Mouse (Mus musculus) embryonic facial prominence, embryonic 14.5 days (tissue): ENCODE results near the gene Pla2g10. TPM values are rescaled to one million over a fixed set of nuclear protein-coding genes. Genes with fewer than 3 reads are reported as not detected.
"Not testable (repeated sequence)": the region's sequence is repeated elsewhere in the genome, so short reads cannot be mapped to it uniquely, and the experiment has no call there.

Source experiments
- ATAC-seq: fragments of 200-750 bp; cut with Nextera tagmentation; 2 replicates; pipeline ENCODE4 v1.8.0; 2017; ENCODE audit warnings: low read depth, moderate number of reproducible peaks, moderate TSS enrichment
- DNase-seq: peaks from one replicate; pipeline ENCODE4 v3.0.0-alpha.2; 2015; ENCODE audit warnings: low spot score
- H3K27ac ChIP-seq: fragments of 300-500 bp; sonication (generic); replicated peaks from 2 replicates; pipeline ENCODE4 v1.5.1; 2014; ENCODE audit warnings: low read depth, mild to moderate bottlenecking, low read length, moderate library complexity
- H3K27me3 ChIP-seq: fragments of 300-500 bp; sonication (generic); replicated peaks from 2 replicates; pipeline ENCODE4 v1.6.1; 2014; ENCODE audit warnings: low read length; ENCODE audit not compliant: control insufficient read depth, insufficient read depth
- H3K36me3 ChIP-seq: fragments of 300-500 bp; sonication (generic); 2 replicates; pipeline ENCODE4 v1.6.1; 2014; ENCODE audit warnings: low read length, mixed read lengths; ENCODE audit not compliant: control insufficient read depth, insufficient read depth
- H3K4me1 ChIP-seq: fragments of 300-500 bp; sonication (generic); 2 replicates; pipeline ENCODE4 v1.6.1; 2014; ENCODE audit warnings: antibody characterized with exemption, low read length; ENCODE audit not compliant: control insufficient read depth, insufficient read depth
- H3K4me2 ChIP-seq: fragments of 300-500 bp; sonication (generic); 2 replicates; pipeline ENCODE4 v1.6.1; 2014; ENCODE audit warnings: low read depth, mild to moderate bottlenecking, low read length, moderate library complexity, mixed read lengths
- H3K4me3 ChIP-seq: fragments of 300-500 bp; sonication (generic); 2 replicates; pipeline ENCODE4 v1.5.1; 2014; ENCODE audit warnings: low read depth, mild to moderate bottlenecking, low read length
- H3K9ac ChIP-seq: fragments of 300-500 bp; sonication (generic); 2 replicates; pipeline ENCODE4 v1.6.1; 2014; ENCODE audit warnings: low read depth, mild to moderate bottlenecking, low read length, moderate library complexity, mixed read lengths
- H3K9me3 ChIP-seq: fragments of 300-500 bp; sonication (generic); 2 replicates; pipeline ENCODE4 v1.6.1; 2016; ENCODE audit warnings: low read length; ENCODE audit not compliant: control insufficient read depth
- WGBS: fragments of 180-500 bp; shearing (Covaris S2); extraction: QIAGEN DNeasy Blood & Tissue Kit; methylation state at CpG from one replicate; pipeline ENCODE4 v1.1.7; 2014; 5-methylcytosine and 5-hydroxymethylcytosine counted together
- polyA plus RNA-seq: library from polyadenylated mRNA; unstranded; fragments of >200 nt; fragmentation: Nextera tagmentation; extraction: Ambion mirVana; gene quantifications from 2 replicates; pipeline ENCODE4 v1.2.1, GENCODE M21; 2014

Gene Pla2g10
- polyA plus RNA-seq, 1 experiment from 2014 or later = 0.46 TPM

GRCm38 (mm10) chr16:13754400-13755190 lies 23.8 kb upstream of the Pla2g10 start:
- peak overlapping the region; percentile 66 for H3K9ac ChIP-seq
- under 1% methylated on average over 63 of the region's 65 CpGs for WGBS
- H3K4me3 ChIP-seq = peak overlapping the region; percentile 72
- H3K27ac ChIP-seq = no peak overlapping the region
- peak; percentile 97 for DNase-seq
- ATAC-seq = peak; percentile 99
- H3K27me3 ChIP-seq = no peaks in the 10 kb centered on the region
- peak overlapping the region; percentile 96 for H3K4me2 ChIP-seq
- H3K4me1 ChIP-seq = no peaks in the 10 kb centered on the region
- H3K36me3 ChIP-seq = no peaks in the 10 kb centered on the region
- H3K9me3 ChIP-seq = no peaks in the 10 kb centered on the region

GRCm38 (mm10) chr16:13753986-13754385 lies 23.2 kb upstream of the Pla2g10 start:
- no peak overlapping the region for H3K27ac ChIP-seq
- DNase-seq = no peak
- peak overlapping the region; percentile 66 for H3K9ac ChIP-seq
- no peaks in the 10 kb centered on the region for H3K9me3 ChIP-seq
- H3K4me1 ChIP-seq = no peaks in the 10 kb centered on the region
- ATAC-seq = no peak
- peak overlapping the region; percentile 72 for H3K4me3 ChIP-seq
- no peaks in the 10 kb centered on the region for H3K27me3 ChIP-seq
- H3K4me2 ChIP-seq = peak overlapping the region; percentile 96
- 81% methylated on average over 7 of the region's 8 CpGs for WGBS
- no peaks in the 10 kb centered on the region for H3K36me3 ChIP-seq

- no peak overlapping the region for H3K4me3 ChIP-seq
- 95% methylated on average over 13 of the region's 13 CpGs for WGBS
- no peak for ATAC-seq
Measured at GRCm38 (mm10) chr16:13750626-13751025, 19.8 kb upstream of the Pla2g10 start.

GRCm38 (mm10) chr16:13749981-13750380 lies 19.2 kb upstream of the Pla2g10 start:
- WGBS = 52% methylated on average over 3 of the region's 3 CpGs
- no peak overlapping the region for H3K9ac ChIP-seq

More at GRCm38 (mm10) chr16:13750626-13751025, 19.8 kb upstream of the Pla2g10 start:
- Histone ChIP-seq H3K27me3 (no peaks in the 10 kb centered on the region), H3K27ac (no peak overlapping the region), H3K4me2 (no peak overlapping the region), H3K4me1 (no peaks in the 10 kb centered on the region), H3K9me3 (no peaks in the 10 kb centered on the region), H3K9ac (no peak overlapping the region), H3K36me3 (no peaks in the 10 kb centered on the region)
- no peak for DNase-seq

GRCm38 (mm10) chr16:13749306-13749705 lies 18.5 kb upstream of the Pla2g10 start:
- WGBS = 48% methylated on average over 5 of the region's 5 CpGs
- Histone ChIP-seq H3K4me1 (no peaks in the 10 kb centered on the region), H3K9me3 (no peaks in the 10 kb centered on the region), H3K27me3 (no peaks in the 10 kb centered on the region), H3K27ac (no peak overlapping the region), H3K9ac (no peak overlapping the region), H3K4me3 (no peak overlapping the region), H3K4me2 (no peak overlapping the region), H3K36me3 (no peaks in the 10 kb centered on the region)
- ATAC-seq = no peak
- no peak for DNase-seq

More at GRCm38 (mm10) chr16:13749981-13750380, 19.2 kb upstream of the Pla2g10 start:
- ATAC-seq = no peak
- Histone ChIP-seq H3K4me2 (no peak overlapping the region), H3K27ac (no peak overlapping the region), H3K27me3 (no peaks in the 10 kb centered on the region), H3K4me3 (no peak overlapping the region), H3K9me3 (no peaks in the 10 kb centered on the region), H3K36me3 (no peaks in the 10 kb centered on the region), H3K4me1 (no peaks in the 10 kb centered on the region)
- no peak for DNase-seq

- not testable (repeated sequence) for H3K4me2 ChIP-seq, H3K27ac ChIP-seq, H3K9me3 ChIP-seq, H3K27me3 ChIP-seq, H3K4me1 ChIP-seq, ATAC-seq, DNase-seq, H3K9ac ChIP-seq, H3K36me3 ChIP-seq, H3K4me3 ChIP-seq
- WGBS = 17% methylated on average over 10 of the region's 10 CpGs
Measured at GRCm38 (mm10) chr16:13748813-13749212, 18.0 kb upstream of the Pla2g10 start.

- WGBS = 65% methylated on average over 3 of the region's 3 CpGs
- Histone ChIP-seq H3K9ac (no peak overlapping the region), H3K4me2 (no peak overlapping the region), H3K27me3 (no peaks in the 10 kb centered on the region), H3K9me3 (no peaks in the 10 kb centered on the region), H3K4me3 (no peak overlapping the region), H3K4me1 (no peaks in the 10 kb centered on the region), H3K36me3 (no peaks in the 10 kb centered on the region), H3K27ac (no peak overlapping the region)
- DNase-seq (no peak), ATAC-seq (no peak)
Measured at GRCm38 (mm10) chr16:13748124-13748523, 17.3 kb upstream of the Pla2g10 start.

- no peak for ATAC-seq
- H3K9ac ChIP-seq = no peak overlapping the region
- no peak overlapping the region for H3K4me3 ChIP-seq
- no peak overlapping the region for H3K4me2 ChIP-seq
- H3K36me3 ChIP-seq = no peaks in the 10 kb centered on the region
- H3K27ac ChIP-seq = no peak overlapping the region
- H3K4me1 ChIP-seq = no peaks in the 10 kb centered on the region
- H3K27me3 ChIP-seq = no peaks in the 10 kb centered on the region
- H3K9me3 ChIP-seq = no peaks in the 10 kb centered on the region
- DNase-seq = no peak
- WGBS = 88% methylated on average over 8 of the region's 8 CpGs
Measured at GRCm38 (mm10) chr16:13747708-13748107, 16.9 kb upstream of the Pla2g10 start.

- no peak overlapping the region for H3K9ac ChIP-seq
- H3K4me3 ChIP-seq = no peak overlapping the region
- DNase-seq (no peak), ATAC-seq (no peak)
- WGBS = 61% methylated on average over 2 of the region's 2 CpGs
- H3K4me2 ChIP-seq = no peak overlapping the region
- H3K27ac ChIP-seq = no peak overlapping the region
- H3K27me3 ChIP-seq = no peaks in the 10 kb centered on the region
- H3K9me3 ChIP-seq = no peaks in the 10 kb centered on the region
- no peaks in the 10 kb centered on the region for H3K4me1 ChIP-seq
- H3K36me3 ChIP-seq = no peaks in the 10 kb centered on the region
Measured at GRCm38 (mm10) chr16:13740844-13741243, 10.1 kb upstream of the Pla2g10 start.
